Mouse (Mus musculus) lung, embryonic 14.5 days (tissue): ENCODE results near the gene Mettl7b. TPM values are rescaled to one million over a fixed set of nuclear protein-coding genes. Genes with fewer than 3 reads are reported as not detected.

Experiments
- ATAC-seq: fragments of 200-750 bp; cut with Nextera tagmentation; 2 replicates; pipeline ENCODE4 v1.8.0; 2017; ENCODE audit warnings: mild to moderate bottlenecking, moderate TSS enrichment, moderate library complexity; ENCODE audit not compliant: insufficient read depth
- DNase-seq: peaks from one replicate; pipeline ENCODE4 v3.0.0-alpha.2; 2015
- H3K27ac ChIP-seq: fragments of 300-500 bp; sonication (generic); 2 replicates; pipeline ENCODE4 v1.5.1; 2014; ENCODE audit warnings: low read depth, mild to moderate bottlenecking, moderate library complexity
- H3K27me3 ChIP-seq: fragments of 300-500 bp; sonication (generic); 2 replicates; pipeline ENCODE4 v1.6.1; 2014; ENCODE audit warnings: low read length, control low read depth; ENCODE audit not compliant: insufficient read depth
- H3K36me3 ChIP-seq: fragments of 300-500 bp; sonication (generic); 2 replicates; pipeline ENCODE4 v1.6.1; 2014; ENCODE audit warnings: control low read depth; ENCODE audit not compliant: insufficient read depth
- H3K4me1 ChIP-seq: fragments of 300-500 bp; sonication (generic); 2 replicates; pipeline ENCODE4 v1.6.1; 2014; ENCODE audit warnings: antibody characterized with exemption, control low read depth; ENCODE audit not compliant: insufficient read depth
- H3K4me2 ChIP-seq: fragments of 300-500 bp; sonication (generic); 2 replicates; pipeline ENCODE4 v1.6.1; 2014; ENCODE audit warnings: mild to moderate bottlenecking
- H3K4me3 ChIP-seq: fragments of 300-500 bp; sonication (generic); 2 replicates; pipeline ENCODE4 v1.5.1; 2014; ENCODE audit warnings: low read depth, low read length
- H3K9ac ChIP-seq: fragments of 300-500 bp; sonication (generic); 2 replicates; pipeline ENCODE4 v1.6.1; 2014
- H3K9me3 ChIP-seq: fragments of 300-500 bp; sonication (generic); 2 replicates; pipeline ENCODE4 v1.6.1; 2016; ENCODE audit warnings: low read depth, low read length, control low read depth
- CTCF ChIP-seq: IDR thresholded peaks from 2 replicates; pipeline ENCODE4 v1.5.1; 2016; ENCODE audit warnings: antibody characterized with exemption, low read depth
- WGBS: fragments of 180-500 bp; shearing (Covaris S2); extraction: QIAGEN DNeasy Blood & Tissue Kit; methylation state at CpG from one replicate; pipeline ENCODE4 v1.1.7; 2014; 5-methylcytosine and 5-hydroxymethylcytosine counted together
- polyA plus RNA-seq: library from polyadenylated mRNA; unstranded; fragments of >200 nt; fragmentation: Nextera tagmentation; extraction: Ambion mirVana; gene quantifications from 2 replicates; pipeline ENCODE4 v1.2.1, GENCODE M21; 2014

Gene Mettl7b
- polyA plus RNA-seq, 1 experiment from 2014 or later, result not detected

- Histone ChIP-seq H3K4me3 (no peak overlapping the region), H3K27ac (no peak overlapping the region), H3K9ac (no peak overlapping the region), H3K4me2 (no peak overlapping the region), H3K36me3 (peaks cover 61% of the 10 kb centered on the region), H3K27me3 (no peaks in the 10 kb centered on the region), H3K9me3 (no peaks in the 10 kb centered on the region), H3K4me1 (no peaks in the 10 kb centered on the region)
- ATAC-seq, result no peak
- no peak for TF ChIP-seq CTCF
- WGBS, result 86% methylated on average over 3 of the region's 3 CpGs
- DNase-seq, result no peak
These were observed 44.1 kb downstream of the Mettl7b start for GRCm38 (mm10) chr10:128916665-128917064.

- H3K27me3 ChIP-seq, result no peaks in the 10 kb centered on the region
- H3K4me1 ChIP-seq, result no peaks in the 10 kb centered on the region
- no peak overlapping the region for H3K4me3 ChIP-seq
- WGBS, result 87% methylated on average over 2 of the region's 2 CpGs
- peaks cover 66% of the 10 kb centered on the region for H3K36me3 ChIP-seq
- H3K9ac ChIP-seq, result no peak overlapping the region
- no peaks in the 10 kb centered on the region for H3K9me3 ChIP-seq
- no peak overlapping the region for H3K4me2 ChIP-seq
- ATAC-seq (no peak), DNase-seq (peak; percentile 23)
- TF ChIP-seq CTCF, result peak; percentile 42
- no peak overlapping the region for H3K27ac ChIP-seq
These were observed 45.2 kb downstream of the Mettl7b start for GRCm38 (mm10) chr10:128915550-128915949.

DNA sequence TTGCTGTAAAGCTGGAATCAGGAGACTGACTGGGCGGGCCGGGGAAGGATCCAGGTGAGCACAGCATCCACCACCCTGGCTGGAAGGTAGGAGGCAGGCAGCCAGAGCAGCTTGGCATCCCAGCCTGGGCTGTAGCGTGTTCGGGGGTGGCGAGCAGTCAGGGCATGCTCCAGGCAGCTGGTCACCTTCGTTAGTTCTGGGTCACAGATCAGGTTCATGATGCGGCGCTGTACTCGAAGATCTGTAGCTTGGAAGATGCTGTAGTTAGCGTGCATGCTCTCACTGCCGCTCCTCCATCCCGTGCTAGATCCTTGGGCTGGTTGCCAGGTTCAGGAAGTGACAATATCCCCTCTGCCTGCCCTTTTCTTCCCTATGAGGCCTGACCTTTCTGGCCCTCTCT is 47.1 kb downstream of the Mettl7b start:
- ATAC-seq (no peak), DNase-seq (no peak)
- Histone ChIP-seq H3K4me3 (no peak overlapping the region), H3K9me3 (no peaks in the 10 kb centered on the region), H3K4me2 (no peak overlapping the region), H3K4me1 (peaks cover 4% of the 10 kb centered on the region; the same call in 1 of the 2 replicates), H3K36me3 (peaks cover 58% of the 10 kb centered on the region), H3K27ac (no peak overlapping the region), H3K27me3 (no peaks in the 10 kb centered on the region), H3K9ac (no peak overlapping the region)
- TF ChIP-seq CTCF, result no peak
- WGBS, result 90% methylated on average over 12 of the region's 12 CpGs

DNA sequence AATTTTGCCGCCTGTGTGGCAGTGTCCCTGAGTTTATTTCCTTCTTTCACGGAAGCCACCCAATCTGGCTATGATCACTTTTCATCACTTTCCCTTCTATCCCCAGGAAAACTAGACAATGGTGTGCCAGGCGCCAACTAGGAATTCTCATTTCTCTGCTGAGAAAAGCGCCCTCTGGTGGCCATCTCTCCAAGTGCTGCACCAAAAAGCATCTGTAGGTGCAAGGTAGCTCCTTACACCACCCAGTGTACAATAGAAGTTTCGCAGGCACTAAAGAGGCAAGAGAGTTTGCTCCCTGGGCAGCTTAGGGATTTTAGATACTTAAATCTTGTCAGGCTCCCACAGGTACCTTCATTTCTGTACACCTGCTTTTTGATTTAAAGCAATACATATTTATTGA is 47.6 kb downstream of the Mettl7b start:
- Histone ChIP-seq H3K4me3 (no peak overlapping the region), H3K9me3 (no peaks in the 10 kb centered on the region), H3K27me3 (no peaks in the 10 kb centered on the region), H3K4me2 (no peak overlapping the region), H3K9ac (no peak overlapping the region), H3K36me3 (peaks cover 54% of the 10 kb centered on the region), H3K27ac (no peak overlapping the region), H3K4me1 (peaks cover 4% of the 10 kb centered on the region; the same call in 1 of the 2 replicates)
- TF ChIP-seq CTCF, result peak; percentile 98
- 7% methylated on average over 5 of the region's 5 CpGs for WGBS
- ATAC-seq, result no peak
- DNase-seq, result peak; percentile 97

GRCm38 (mm10) chr10:128912791-128913190 is 48.0 kb downstream of the Mettl7b start:
- Histone ChIP-seq H3K27me3 (no peaks in the 10 kb centered on the region), H3K9me3 (no peaks in the 10 kb centered on the region), H3K36me3 (peaks cover 50% of the 10 kb centered on the region), H3K27ac (no peak overlapping the region), H3K4me1 (peaks cover 4% of the 10 kb centered on the region; the same call in 1 of the 2 replicates), H3K4me3 (no peak overlapping the region), H3K4me2 (no peak overlapping the region), H3K9ac (no peak overlapping the region)
- ATAC-seq (no peak), DNase-seq (no peak)
- TF ChIP-seq CTCF, result no peak
- WGBS, result 74% methylated on average over 4 of the region's 4 CpGs

DNA sequence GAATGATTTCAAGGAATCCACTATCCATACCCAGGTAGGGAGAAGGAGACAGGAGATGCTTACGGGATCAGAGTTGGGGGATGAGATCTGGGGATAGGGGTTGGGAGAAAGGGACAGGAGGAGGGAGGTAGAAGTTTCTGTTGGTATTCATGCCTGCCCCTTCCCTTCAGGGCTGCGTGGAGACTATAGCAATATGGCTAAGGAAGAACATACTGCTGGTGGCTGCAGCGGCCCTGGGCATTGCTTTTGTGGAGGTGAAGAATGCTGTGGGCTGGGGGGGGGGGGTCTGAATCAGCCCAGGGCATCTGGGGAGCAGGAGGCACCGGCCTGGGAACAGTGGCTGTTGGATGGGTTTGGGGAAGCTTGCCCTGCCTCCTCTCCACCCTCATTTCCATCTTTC is 48.5 kb downstream of the Mettl7b start:
- no peak for ATAC-seq

GRCm38 (mm10) chr10:128911430-128911829 is 49.4 kb downstream of the Mettl7b start:
- ATAC-seq (no peak), DNase-seq (no peak)
- Histone ChIP-seq H3K4me1 (peaks cover 4% of the 10 kb centered on the region; the same call in 1 of the 2 replicates), H3K4me2 (peak overlapping the region; percentile 74), H3K27me3 (no peaks in the 10 kb centered on the region), H3K9ac (no peak overlapping the region), H3K4me3 (peak overlapping the region; percentile 86; the same call in 1 of the 2 replicates), H3K9me3 (no peaks in the 10 kb centered on the region), H3K36me3 (peaks cover 36% of the 10 kb centered on the region), H3K27ac (no peak overlapping the region)
- 86% methylated on average over 6 of the region's 6 CpGs for WGBS
- TF ChIP-seq CTCF, result no peak

More for the DNA sequence above, 48.5 kb downstream of the Mettl7b start:
- Histone ChIP-seq H3K27ac (no peak overlapping the region), H3K4me3 (no peak overlapping the region), H3K27me3 (no peaks in the 10 kb centered on the region), H3K9me3 (no peaks in the 10 kb centered on the region), H3K4me1 (peaks cover 4% of the 10 kb centered on the region; the same call in 1 of the 2 replicates), H3K36me3 (peaks cover 45% of the 10 kb centered on the region), H3K9ac (no peak overlapping the region), H3K4me2 (no peak overlapping the region)
- no peak for TF ChIP-seq CTCF
- DNase-seq, result no peak
- 77% methylated on average over 4 of the region's 4 CpGs for WGBS
